Mouse (Mus musculus) liver, adult 2 months (tissue): ENCODE measurements at regions not wholly inside any gene's neighbourhood (a gene's known extent, or its start where the extent isn't known, plus 50 kb on each side); places are given as distances from the start of the nearest gene placed in this dataset.

ENCODE experiments used
- CTCF ChIP-seq: fragments of 200-500 bp; IDR thresholded peaks from 2 replicates; pipeline ENCODE4 v1.5.1; 2011; ENCODE audit warnings: low read depth, low read length, control low read depth
- POLR2A ChIP-seq: fragments of 200-500 bp; IDR thresholded peaks from 2 replicates; pipeline ENCODE4 v1.6.1; 2011; ENCODE audit warnings: low read length, control low read depth; ENCODE audit not compliant: insufficient read depth; ENCODE audit errors: extremely low read depth

- TF ChIP-seq POLR2A (no peak), CTCF (no peak)
Measured at GRCm38 (mm10) chr15:88400787-88401186, 199.3 kb upstream of the Zdhhc25 start.
